Mouse (Mus musculus): ENCODE measurements around the gene Ick. TPM values are rescaled to one million over a fixed set of nuclear protein-coding genes. Genes with fewer than 3 reads are reported as not detected.
"Not testable (repeated sequence)": the region's sequence is repeated elsewhere in the genome, so short reads cannot be mapped to it uniquely, and the experiment has no call there.

The Ick gene
- polyA plus RNA-seq, 1 experiment: 8.2 TPM

DNA sequence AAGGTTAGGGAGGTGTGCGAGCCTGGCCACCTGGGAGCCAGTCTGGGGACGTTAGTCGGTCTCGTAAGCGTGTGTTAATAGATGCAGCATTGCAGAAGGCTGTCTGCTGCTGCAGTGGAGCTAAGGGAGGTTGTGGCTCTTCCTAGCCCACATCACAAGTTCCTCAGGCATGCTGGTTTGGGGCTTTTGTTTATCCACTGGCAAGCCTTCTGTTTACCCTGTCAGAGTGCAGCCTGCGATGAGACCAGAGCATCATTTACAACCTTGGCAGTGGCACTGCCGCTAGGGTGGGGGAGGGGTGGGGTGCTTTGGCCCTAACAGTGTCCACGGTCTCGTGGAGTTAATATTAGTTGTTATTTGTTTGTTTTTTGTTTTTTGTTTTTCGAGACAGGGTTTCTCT is 54.3 kb downstream of the Ick start:
- H3K36me3 ChIP-seq (ENCODE audit: control insufficient read depth, insufficient read depth, low read length): no peaks in the 10 kb centered on the region
- H3K4me1 ChIP-seq (ENCODE audit: control insufficient read depth, insufficient read depth, low read length): no peaks in the 10 kb centered on the region
- WGBS: 80% methylated on average over 10 of the region's 10 CpGs
- TF ChIP-seq POLR2A (IDR thresholded peaks at IDR 0.05; ENCODE audit: low read depth, low read length): no peak
- TF ChIP-seq CTCF (conservative IDR thresholded peaks at IDR 0.05; ENCODE audit: insufficient read depth, insufficient read length, low read depth, low read length): no peak
- H3K4me3 ChIP-seq (ENCODE audit: insufficient read depth, low read depth, low read length): no peak overlapping the region
- no peak overlapping the region for H3K27ac ChIP-seq (ENCODE audit: insufficient read depth, low read depth, low read length)
- no peaks in the 10 kb centered on the region for H3K27me3 ChIP-seq (replicated peaks; ENCODE audit: control insufficient read depth, insufficient read depth, low read length)
- no peak for DNase-seq

- H3K36me3 ChIP-seq (ENCODE audit: control insufficient read depth, insufficient read depth, low read length): no peaks in the 10 kb centered on the region
- H3K27me3 ChIP-seq (replicated peaks; ENCODE audit: control insufficient read depth, insufficient read depth, low read length): no peaks in the 10 kb centered on the region
- 89% methylated on average over 3 of the region's 3 CpGs for WGBS
- TF ChIP-seq POLR2A (IDR thresholded peaks at IDR 0.05; ENCODE audit: low read depth, low read length) (no peak), CTCF (conservative IDR thresholded peaks at IDR 0.05; ENCODE audit: insufficient read depth, insufficient read length, low read depth, low read length) (no peak)
- no peaks in the 10 kb centered on the region for H3K4me1 ChIP-seq (ENCODE audit: control insufficient read depth, insufficient read depth, low read length)
- no peak overlapping the region for H3K4me3 ChIP-seq (ENCODE audit: insufficient read depth, low read depth, low read length)
- H3K27ac ChIP-seq (ENCODE audit: insufficient read depth, low read depth, low read length): no peak overlapping the region
- no peak for DNase-seq
Measured at GRCm38 (mm10) chr9:78164741-78165140, 55.7 kb downstream of the Ick start.

GRCm38 (mm10) chr9:78165454-78165853 is 56.5 kb downstream of the Ick start:
- TF ChIP-seq POLR2A (IDR thresholded peaks at IDR 0.05; ENCODE audit: low read depth, low read length): no peak
- TF ChIP-seq CTCF (conservative IDR thresholded peaks at IDR 0.05; ENCODE audit: insufficient read depth, insufficient read length, low read depth, low read length): no peak
- DNase-seq: no peak
- H3K36me3 ChIP-seq (ENCODE audit: control insufficient read depth, insufficient read depth, low read length): no peaks in the 10 kb centered on the region
- H3K27ac ChIP-seq (ENCODE audit: insufficient read depth, low read depth, low read length): no peak overlapping the region
- H3K27me3 ChIP-seq (replicated peaks; ENCODE audit: control insufficient read depth, insufficient read depth, low read length): no peaks in the 10 kb centered on the region
- 96% methylated on average over 6 of the region's 6 CpGs for WGBS
- no peaks in the 10 kb centered on the region for H3K4me1 ChIP-seq (ENCODE audit: control insufficient read depth, insufficient read depth, low read length)
- no peak overlapping the region for H3K4me3 ChIP-seq (ENCODE audit: insufficient read depth, low read depth, low read length)

GRCm38 (mm10) chr9:78166694-78167452 is 57.9 kb downstream of the Ick start:
- no peak for TF ChIP-seq POLR2A (IDR thresholded peaks at IDR 0.05; ENCODE audit: low read depth, low read length)
- TF ChIP-seq CTCF (conservative IDR thresholded peaks at IDR 0.05; ENCODE audit: insufficient read depth, insufficient read length, low read depth, low read length): no peak
- Histone ChIP-seq H3K4me3 (ENCODE audit: insufficient read depth, low read depth, low read length) (no peak overlapping the region), H3K27me3 (replicated peaks; ENCODE audit: control insufficient read depth, insufficient read depth, low read length) (no peaks in the 10 kb centered on the region), H3K4me1 (ENCODE audit: control insufficient read depth, insufficient read depth, low read length) (no peaks in the 10 kb centered on the region), H3K36me3 (ENCODE audit: control insufficient read depth, insufficient read depth, low read length) (no peaks in the 10 kb centered on the region), H3K27ac (ENCODE audit: insufficient read depth, low read depth, low read length) (no peak overlapping the region)
- DNase-seq: no peak
- WGBS: 83% methylated on average over 19 of the region's 19 CpGs

DNA sequence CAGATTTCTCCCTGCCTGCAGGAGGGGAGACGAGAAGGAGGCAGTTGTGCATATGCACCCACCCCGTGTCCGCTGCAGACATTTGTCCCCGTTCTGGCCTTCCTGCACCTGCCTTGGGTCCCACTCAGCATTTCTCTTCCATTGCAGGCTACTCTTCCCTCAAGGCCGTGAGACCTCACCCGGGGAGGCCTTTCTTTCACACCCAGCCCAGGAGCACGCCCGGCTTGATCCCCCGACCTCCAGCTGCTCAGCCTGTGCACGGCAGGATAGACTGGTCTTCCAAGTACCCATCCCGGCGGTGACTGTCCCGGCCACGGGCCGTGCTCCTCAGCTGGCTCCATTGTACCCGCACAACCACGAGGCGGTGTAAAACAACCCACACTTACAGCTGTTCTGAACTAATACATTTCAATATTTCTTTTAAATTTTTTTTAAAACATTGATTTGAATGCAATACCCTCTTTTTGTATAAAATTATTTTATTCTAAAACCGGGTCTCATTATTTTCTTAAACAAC is 58.5 kb downstream of the Ick start:
- 92% methylated on average over 19 of the region's 19 CpGs for WGBS
- no peaks in the 10 kb centered on the region for H3K4me1 ChIP-seq (ENCODE audit: control insufficient read depth, insufficient read depth, low read length)
- H3K36me3 ChIP-seq (ENCODE audit: control insufficient read depth, insufficient read depth, low read length): no peaks in the 10 kb centered on the region
- no peak overlapping the region for H3K27ac ChIP-seq (ENCODE audit: insufficient read depth, low read depth, low read length)
- no peak overlapping the region for H3K4me3 ChIP-seq (ENCODE audit: insufficient read depth, low read depth, low read length)
- DNase-seq: no peak
- H3K27me3 ChIP-seq (replicated peaks; ENCODE audit: control insufficient read depth, insufficient read depth, low read length): no peaks in the 10 kb centered on the region
- TF ChIP-seq CTCF (conservative IDR thresholded peaks at IDR 0.05; ENCODE audit: insufficient read depth, insufficient read length, low read depth, low read length): no peak
- TF ChIP-seq POLR2A (IDR thresholded peaks at IDR 0.05; ENCODE audit: low read depth, low read length): no peak

GRCm38 (mm10) chr9:78168864-78169263 is 59.9 kb downstream of the Ick start:
- H3K27ac ChIP-seq (ENCODE audit: insufficient read depth, low read depth, low read length): no peak overlapping the region
- H3K4me1 ChIP-seq (ENCODE audit: control insufficient read depth, insufficient read depth, low read length): no peaks in the 10 kb centered on the region
- no peak for TF ChIP-seq POLR2A (IDR thresholded peaks at IDR 0.05; ENCODE audit: low read depth, low read length)
- peak; percentile 59 for TF ChIP-seq CTCF (conservative IDR thresholded peaks at IDR 0.05; ENCODE audit: insufficient read depth, insufficient read length, low read depth, low read length)
- H3K27me3 ChIP-seq (replicated peaks; ENCODE audit: control insufficient read depth, insufficient read depth, low read length): no peaks in the 10 kb centered on the region
- H3K36me3 ChIP-seq (ENCODE audit: control insufficient read depth, insufficient read depth, low read length): no peaks in the 10 kb centered on the region
- WGBS: 91% methylated on average over 6 of the region's 6 CpGs
- no peak overlapping the region for H3K4me3 ChIP-seq (ENCODE audit: insufficient read depth, low read depth, low read length)
- no peak for DNase-seq

DNA sequence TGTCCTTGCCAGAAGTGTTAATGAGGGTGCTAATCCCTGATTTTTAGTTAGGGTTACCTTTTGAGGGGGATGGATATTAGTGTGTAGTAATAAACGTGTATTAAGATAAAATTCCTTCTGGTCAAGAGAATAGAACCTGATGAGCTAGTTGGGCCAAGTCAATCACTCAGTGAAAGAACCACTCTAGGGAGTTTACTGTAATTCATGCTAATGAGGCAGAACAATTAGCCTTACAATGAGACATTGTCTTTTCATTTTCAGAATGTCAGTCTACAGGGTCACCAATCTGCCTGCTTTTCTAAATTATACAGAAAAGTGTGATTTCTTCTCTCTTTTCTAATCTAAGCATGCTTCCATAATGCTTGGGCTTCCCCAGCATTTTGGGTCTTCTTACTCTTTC is 65.0 kb downstream of the Ick start:
- TF ChIP-seq POLR2A (IDR thresholded peaks at IDR 0.05; ENCODE audit: low read depth, low read length) (no peak), CTCF (conservative IDR thresholded peaks at IDR 0.05; ENCODE audit: insufficient read depth, insufficient read length, low read depth, low read length) (no peak)

DNA sequence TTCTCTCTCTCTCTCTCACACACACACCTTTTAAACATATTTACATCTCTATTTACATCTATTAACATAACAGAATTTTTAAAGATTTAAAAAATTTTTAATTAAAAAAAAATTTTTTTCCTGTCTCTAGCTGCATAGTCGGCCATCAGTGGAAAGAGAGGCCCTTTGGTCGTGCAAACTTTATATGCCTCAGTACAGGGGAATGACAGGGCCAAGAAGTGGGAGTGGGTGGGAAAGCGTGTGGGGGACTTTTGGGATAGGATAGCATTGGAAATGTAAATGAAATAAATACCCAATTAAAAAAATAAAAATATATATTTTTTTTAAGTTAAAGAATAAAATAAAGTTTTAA is 65.9 kb downstream of the Ick start:
- H3K36me3 ChIP-seq (ENCODE audit: control insufficient read depth, insufficient read depth, low read length); H3K4me1 ChIP-seq (ENCODE audit: control insufficient read depth, insufficient read depth, low read length); H3K4me3 ChIP-seq (ENCODE audit: insufficient read depth, low read depth, low read length); H3K27ac ChIP-seq (ENCODE audit: insufficient read depth, low read depth, low read length); DNase-seq; H3K27me3 ChIP-seq (replicated peaks; ENCODE audit: control insufficient read depth, insufficient read depth, low read length): not testable (repeated sequence)
- WGBS: 29% methylated on average over 3 of the region's 3 CpGs

More for the DNA sequence above, 65.0 kb downstream of the Ick start:
- H3K27me3 ChIP-seq (replicated peaks; ENCODE audit: control insufficient read depth, insufficient read depth, low read length): no peaks in the 10 kb centered on the region
- no peak overlapping the region for H3K4me3 ChIP-seq (ENCODE audit: insufficient read depth, low read depth, low read length)
- H3K36me3 ChIP-seq (ENCODE audit: control insufficient read depth, insufficient read depth, low read length): no peaks in the 10 kb centered on the region
- 56% methylated on average over 1 of the region's 1 CpGs for WGBS
- DNase-seq: no peak
- H3K27ac ChIP-seq (ENCODE audit: insufficient read depth, low read depth, low read length): no peak overlapping the region
- H3K4me1 ChIP-seq (ENCODE audit: control insufficient read depth, insufficient read depth, low read length): no peaks in the 10 kb centered on the region

All from kidney, adult 2 months (tissue).